Mouse (Mus musculus) cerebellum, adult 2 months (tissue): ENCODE data around the gene Ugt1a8. TPM values are rescaled to one million over a fixed set of nuclear protein-coding genes. Genes with fewer than 3 reads are reported as not detected.
"Not testable (repeated sequence)": the region's sequence is repeated elsewhere in the genome, so short reads cannot be mapped to it uniquely, and the experiment has no call there.

Experiments
- DNase-seq, 2 experiments: peaks; one replicate each; pipeline ENCODE4 v3.0.0; 2021
- H3K27ac ChIP-seq: fragments of 200-500 bp; 2 replicates; pipeline ENCODE4 v1.5.1; 2012; ENCODE audit warnings: low read length, control low read depth, inconsistent platforms; ENCODE audit not compliant: insufficient read depth
- H3K27me3 ChIP-seq: fragments of 200-500 bp; 2 replicates; pipeline ENCODE4 v1.6.1; 2012; ENCODE audit warnings: inconsistent platforms, mild to moderate bottlenecking, low read length, moderate library complexity; ENCODE audit not compliant: control insufficient read depth, insufficient read depth
- H3K4me1 ChIP-seq: fragments of 200-500 bp; 2 replicates; pipeline ENCODE4 v1.6.1; 2011; ENCODE audit warnings: low read length; ENCODE audit not compliant: control insufficient read depth, insufficient read depth
- H3K4me3 ChIP-seq: fragments of 200-500 bp; replicated peaks from 2 replicates; pipeline ENCODE3; 2011; ENCODE audit warnings: mild to moderate bottlenecking, low read depth, low read length, control low read depth; ENCODE audit not compliant: insufficient read depth
- CTCF ChIP-seq: fragments of 200-500 bp; IDR thresholded peaks from 2 replicates; pipeline ENCODE4 v1.5.1; 2011; ENCODE audit warnings: low read depth, mild to moderate bottlenecking, control low read depth, low read length, moderate library complexity, borderline replicate concordance; ENCODE audit not compliant: insufficient read depth
- POLR2A ChIP-seq: fragments of 200-500 bp; IDR thresholded peaks from 2 replicates; pipeline ENCODE4 v1.6.1; 2011; ENCODE audit warnings: low read length, control low read depth, borderline replicate concordance; ENCODE audit not compliant: insufficient read depth
- WGBS: fragments of 180-500 bp; shearing (Covaris S2); methylation state at CpG from one replicate; pipeline ENCODE4 v1.1.7; 2018; 5-methylcytosine and 5-hydroxymethylcytosine counted together
- polyA plus RNA-seq: library from polyadenylated mRNA; depleted of rRNA; stranded (reverse); fragments of >200 nt; gene quantifications from 2 replicates; pipeline ENCODE4 v1.2.3, GENCODE M21; 2012

Ugt1a8 gene
- polyA plus RNA-seq, 1 experiment = not detected

DNA sequence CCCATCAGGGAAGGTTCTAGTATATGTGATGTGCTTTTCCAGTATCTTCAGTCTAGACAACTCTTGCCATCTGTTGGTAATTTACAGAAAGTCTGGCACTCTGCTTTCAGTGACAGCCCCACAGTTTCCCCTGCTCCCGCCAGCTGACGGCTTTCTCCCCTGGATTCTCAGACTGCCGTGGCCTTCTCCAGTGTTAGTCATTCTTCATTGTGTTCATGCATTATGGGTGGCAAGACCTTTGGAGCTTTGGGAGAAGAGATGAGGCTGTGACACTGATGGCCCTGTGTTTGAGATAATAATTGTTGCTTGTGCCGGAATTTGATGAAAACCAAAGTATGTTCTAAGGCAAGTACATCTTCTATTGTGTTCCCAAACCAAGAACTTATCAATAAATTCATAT, 131.0 kb downstream of the Ugt1a8 start:
- no peak overlapping the region for H3K27ac ChIP-seq
- no peak for DNase-seq
- no peaks in the 10 kb centered on the region for H3K4me1 ChIP-seq
- H3K27me3 ChIP-seq = no peaks in the 10 kb centered on the region
- WGBS = 43% methylated on average over 4 of the region's 4 CpGs
- H3K4me3 ChIP-seq = no peak overlapping the region
- TF ChIP-seq CTCF = no peak
- TF ChIP-seq POLR2A = no peak

DNA sequence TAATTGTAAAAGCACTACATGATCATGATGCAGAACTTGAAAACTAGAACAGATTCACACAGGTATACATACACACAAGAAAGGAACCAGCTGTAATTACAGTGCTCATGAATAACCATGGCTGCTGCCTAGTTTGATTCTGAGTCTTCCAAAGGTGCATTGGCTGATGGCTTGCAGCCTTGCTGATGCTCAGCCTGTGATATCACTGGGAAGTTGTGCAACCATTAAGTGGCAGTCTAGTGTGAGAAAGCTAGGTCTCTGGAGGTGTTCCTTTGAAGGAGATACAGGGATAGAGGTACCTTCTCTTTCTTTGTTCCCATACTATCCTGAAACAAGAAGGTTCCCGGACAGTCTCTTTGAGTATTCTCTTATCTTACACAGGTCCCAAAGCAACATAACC, 131.4 kb downstream of the Ugt1a8 start:
- DNase-seq = no peak
- H3K27ac ChIP-seq = no peak overlapping the region
- H3K27me3 ChIP-seq = no peaks in the 10 kb centered on the region
- no peak overlapping the region for H3K4me3 ChIP-seq
- H3K4me1 ChIP-seq = no peaks in the 10 kb centered on the region
- WGBS = 26% methylated on average over 1 of the region's 1 CpGs
- TF ChIP-seq CTCF = no peak
- no peak for TF ChIP-seq POLR2A

DNA sequence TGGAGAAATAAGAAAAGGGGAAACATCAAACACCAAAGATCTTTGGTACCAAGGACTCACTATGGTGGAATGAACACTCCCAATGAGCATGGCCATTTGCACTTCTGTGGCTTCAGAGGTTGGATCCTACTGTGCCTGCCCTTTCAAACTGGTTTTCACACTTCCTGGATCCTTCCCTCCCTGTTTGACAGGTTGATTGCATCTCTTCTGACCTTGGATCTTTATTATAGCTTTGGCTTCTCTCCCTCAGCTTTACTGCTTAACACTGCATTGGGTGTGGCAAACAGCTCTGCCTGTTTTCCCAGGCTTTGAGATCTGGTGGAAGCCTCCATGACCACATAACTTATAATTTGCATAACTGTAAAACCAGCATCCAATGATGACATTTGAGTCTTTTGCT, 132.7 kb downstream of the Ugt1a8 start:
- TF ChIP-seq CTCF (no peak), POLR2A (no peak)
- no peak overlapping the region for H3K4me3 ChIP-seq
- no peaks in the 10 kb centered on the region for H3K4me1 ChIP-seq
- no peaks in the 10 kb centered on the region for H3K27me3 ChIP-seq
- no peak for DNase-seq
- no peak overlapping the region for H3K27ac ChIP-seq

DNA sequence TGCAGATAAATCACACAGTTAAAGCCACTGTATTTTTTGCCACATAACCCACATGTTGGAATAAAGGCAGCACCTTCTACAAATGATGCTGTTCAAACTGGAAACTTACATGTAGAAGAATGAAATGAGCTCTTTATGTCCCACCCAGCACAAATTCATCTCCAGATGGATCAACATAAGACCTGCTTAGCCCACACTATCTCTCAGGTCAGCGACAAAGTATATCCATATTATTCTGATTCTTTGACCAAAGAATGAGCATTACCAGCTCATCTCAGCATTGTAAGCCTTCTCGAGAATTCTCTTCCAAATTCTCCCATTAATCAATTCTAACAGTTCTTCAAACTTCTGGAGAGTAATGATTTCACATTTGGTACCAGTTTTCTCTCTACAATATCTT, 134.6 kb downstream of the Ugt1a8 start:
- no peak for DNase-seq
- Histone ChIP-seq H3K27ac (no peak overlapping the region), H3K4me1 (no peaks in the 10 kb centered on the region), H3K27me3 (no peaks in the 10 kb centered on the region), H3K4me3 (no peak overlapping the region)
- TF ChIP-seq CTCF (no peak), POLR2A (no peak)
- 41% methylated on average over 2 of the region's 2 CpGs for WGBS

DNA sequence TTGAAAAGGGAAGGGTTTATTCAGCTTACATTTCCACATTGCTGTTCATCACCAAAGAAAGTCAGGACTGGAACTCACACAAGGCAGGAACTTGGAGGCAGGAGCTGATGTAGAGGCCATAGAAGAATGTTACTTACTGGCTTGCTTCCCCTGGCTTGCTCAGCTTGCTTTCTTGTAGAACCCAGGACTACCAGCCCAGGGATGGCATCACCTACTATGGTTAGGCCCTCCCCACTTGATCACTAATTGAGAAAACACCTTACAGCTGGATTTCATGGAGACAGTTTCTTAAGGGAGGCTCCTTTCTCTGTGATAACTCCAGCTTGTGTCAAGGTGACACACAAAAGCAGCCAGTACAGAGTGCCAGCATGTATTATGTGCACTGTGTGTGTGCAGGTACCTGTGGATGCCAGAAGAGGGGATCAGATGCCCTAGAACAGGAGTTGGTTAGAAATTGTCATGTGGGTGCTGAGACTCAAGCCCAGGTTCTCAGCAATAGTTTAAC, 135.4 kb downstream of the Ugt1a8 start:
- H3K4me3 ChIP-seq, H3K27ac ChIP-seq, H3K27me3 ChIP-seq, DNase-seq, H3K4me1 ChIP-seq: not testable (repeated sequence)

DNA sequence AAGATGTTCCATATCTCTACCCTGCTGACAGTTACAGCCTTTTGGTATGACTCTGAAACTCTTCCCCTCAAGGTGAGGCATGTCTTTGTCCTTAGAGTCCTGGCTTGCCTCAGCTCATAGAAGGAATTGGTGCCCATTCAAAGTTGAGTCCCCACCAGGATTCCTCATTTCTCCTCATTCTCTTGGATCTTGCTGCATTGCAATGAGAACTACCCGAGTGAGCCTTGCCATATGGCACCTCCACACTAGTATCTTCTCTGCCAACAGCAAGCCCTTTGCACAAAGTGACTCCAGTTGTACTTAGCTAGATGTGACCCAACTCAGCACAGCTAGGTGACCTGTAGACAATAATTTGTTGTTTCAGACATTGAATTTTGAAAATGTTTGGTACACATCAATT, 136.0 kb downstream of the Ugt1a8 start:
- TF ChIP-seq CTCF = no peak
- TF ChIP-seq POLR2A = no peak
- no peaks in the 10 kb centered on the region for H3K4me1 ChIP-seq
- H3K27ac ChIP-seq = no peak overlapping the region
- H3K27me3 ChIP-seq = no peaks in the 10 kb centered on the region
- no peak for DNase-seq
- no peak overlapping the region for H3K4me3 ChIP-seq
- WGBS = 25% methylated on average over 1 of the region's 1 CpGs

DNA sequence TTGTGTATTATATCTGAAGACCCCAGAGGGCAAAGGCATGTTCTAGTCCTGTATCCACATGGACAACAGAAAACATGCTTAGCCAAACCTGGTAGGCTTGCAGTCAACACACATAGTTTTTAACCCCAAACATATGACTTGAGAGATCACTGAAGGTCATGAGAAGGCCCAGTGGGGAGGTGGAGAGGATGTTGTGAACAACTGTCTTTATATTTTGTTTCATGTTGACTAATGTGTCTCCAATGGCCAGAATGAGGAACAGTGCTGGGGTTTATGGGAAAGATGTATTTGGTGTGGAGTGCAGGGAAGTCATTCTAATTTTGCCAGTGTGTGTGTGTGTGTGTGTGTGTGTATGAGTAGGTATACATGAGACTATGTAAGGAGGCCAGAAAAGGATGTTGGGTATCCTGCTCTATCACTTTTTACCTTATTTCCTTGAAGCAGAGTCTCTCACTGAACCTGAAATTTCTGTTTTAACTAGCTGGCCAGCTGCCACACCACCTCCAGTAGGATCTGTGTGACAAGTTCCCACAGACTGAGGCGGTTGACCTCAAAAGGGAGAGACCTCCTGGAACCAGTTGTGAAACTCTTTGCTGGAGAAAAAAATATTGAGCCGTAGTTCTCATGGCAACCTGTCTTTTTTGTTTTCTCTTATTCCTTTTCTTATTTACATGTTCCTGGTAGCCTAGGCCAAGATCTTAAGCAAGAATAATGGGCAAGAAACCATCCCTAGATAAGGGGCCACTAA, 136.6 kb downstream of the Ugt1a8 start:
- DNase-seq = no peak
- Histone ChIP-seq H3K4me1 (no peaks in the 10 kb centered on the region), H3K4me3 (no peak overlapping the region), H3K27ac (no peak overlapping the region), H3K27me3 (no peaks in the 10 kb centered on the region)
- no peak for TF ChIP-seq CTCF
- no peak for TF ChIP-seq POLR2A
- 61% methylated on average over 2 of the region's 2 CpGs for WGBS

DNA sequence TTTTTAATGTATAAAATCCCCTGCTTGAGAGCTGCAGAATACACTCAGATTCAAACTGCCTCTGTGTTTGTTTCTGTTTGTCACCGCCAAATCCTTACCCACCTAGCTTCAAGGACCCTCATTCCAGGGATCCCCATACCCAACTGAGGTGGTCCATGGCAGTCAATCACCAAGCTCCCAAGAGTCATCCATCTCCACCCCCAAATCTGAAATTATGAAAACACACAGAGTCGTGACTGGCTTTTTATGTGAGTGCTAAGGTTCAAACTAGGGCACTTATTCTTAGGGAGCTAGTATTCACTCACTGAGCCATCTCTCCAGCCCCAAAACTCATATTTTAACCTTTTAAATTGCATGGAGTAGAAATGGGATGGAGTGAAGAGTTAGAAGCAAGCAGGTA, 137.7 kb downstream of the Ugt1a8 start:
- DNase-seq, H3K4me3 ChIP-seq, H3K27ac ChIP-seq, H3K4me1 ChIP-seq, H3K27me3 ChIP-seq: not testable (repeated sequence)
- WGBS = 34% methylated on average over 2 of the region's 2 CpGs

DNA sequence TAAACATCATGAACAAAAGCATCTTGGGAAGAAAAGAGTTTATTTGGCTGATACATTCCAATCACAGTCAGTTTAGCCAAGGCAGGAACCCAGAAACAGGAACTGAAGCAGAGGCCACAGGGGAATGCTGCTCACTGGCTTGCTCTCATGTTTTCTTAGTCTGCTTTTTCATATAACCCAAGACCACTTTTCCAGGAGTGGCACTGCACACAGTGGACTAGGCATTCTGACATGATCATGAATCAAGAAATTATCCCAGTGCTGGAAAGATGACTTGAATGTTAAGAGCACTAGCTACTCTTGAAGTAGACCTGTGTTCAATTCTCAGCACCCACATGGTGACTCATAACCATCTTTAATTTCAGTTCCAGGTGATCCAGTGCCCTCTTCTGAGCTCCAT, 138.1 kb downstream of the Ugt1a8 start:
- Histone ChIP-seq H3K4me3 (no peak overlapping the region), H3K4me1 (no peaks in the 10 kb centered on the region), H3K27me3 (no peaks in the 10 kb centered on the region), H3K27ac (no peak overlapping the region)
- TF ChIP-seq CTCF = no peak
- no peak for TF ChIP-seq POLR2A
- DNase-seq = no peak
